Mouse (Mus musculus) erythroblast, embryonic 14.5 days (primary cell): ENCODE results near the gene Spg11.

Experiments used
- GATA1 ChIP-seq: IDR thresholded peaks from 2 replicates; pipeline ENCODE4 v1.6.1; 2012; ENCODE audit warnings: low read length, inconsistent platforms, mixed read lengths
- TAL1 ChIP-seq: IDR thresholded peaks from 3 replicates; pipeline ENCODE4 v1.6.1; 2012; ENCODE audit warnings: low read length, inconsistent platforms, mixed read lengths

- TF ChIP-seq GATA1 (no peak), TAL1 (no peak)
Measured at GRCm38 (mm10) chr2:122154479-122154878, 36.3 kb upstream of the Spg11 start.
